Mouse (Mus musculus) kidney, adult 2 months (tissue): ENCODE results near the gene Prdx3. TPM values are rescaled to one million over a fixed set of nuclear protein-coding genes. Genes with fewer than 3 reads are reported as not detected.
A peak's percentile ranks its signal among the peaks of the same experiment; 100 is the strongest.

Experiments
- DNase-seq: peaks from one replicate; pipeline ENCODE4 v3.0.0; 2021
- H3K27ac ChIP-seq: fragments of 200-500 bp; 2 replicates; pipeline ENCODE4 v1.5.1; 2012; ENCODE audit warnings: low read depth, low read length, control low read depth, inconsistent platforms; ENCODE audit not compliant: insufficient read depth
- H3K27me3 ChIP-seq: fragments of 200-500 bp; replicated peaks from 2 replicates; pipeline ENCODE4 v1.6.1; 2012; ENCODE audit warnings: mild to moderate bottlenecking, moderate library complexity, low read length, inconsistent platforms; ENCODE audit not compliant: control insufficient read depth, insufficient read depth
- H3K36me3 ChIP-seq: fragments of 200-500 bp; 2 replicates; pipeline ENCODE4 v1.6.1; 2012; ENCODE audit warnings: mild to moderate bottlenecking, moderate library complexity, low read length, inconsistent platforms; ENCODE audit not compliant: control insufficient read depth, insufficient read depth
- H3K4me1 ChIP-seq: fragments of 200-500 bp; 2 replicates; pipeline ENCODE4 v1.6.1; 2011; ENCODE audit warnings: low read length; ENCODE audit not compliant: control insufficient read depth, insufficient read depth
- H3K4me3 ChIP-seq: fragments of 200-500 bp; 2 replicates; pipeline ENCODE4 v1.5.1; 2011; ENCODE audit warnings: mild to moderate bottlenecking, low read depth, low read length, control low read depth; ENCODE audit not compliant: insufficient read depth
- CTCF ChIP-seq: fragments of 200-500 bp; conservative IDR thresholded peaks from 2 replicates; pipeline ENCODE4 v1.5.1; 2011; ENCODE audit warnings: low read depth, mild to moderate bottlenecking, control low read depth, low read length, moderate library complexity, mixed read lengths; ENCODE audit not compliant: insufficient read depth, insufficient read length
- POLR2A ChIP-seq: fragments of 200-500 bp; IDR thresholded peaks from one replicate; pipeline ENCODE4 v1.6.1; 2011; ENCODE audit warnings: low read depth, low read length, control low read depth
- WGBS: fragments of 180-500 bp; shearing (Covaris S2); methylation state at CpG from one replicate; pipeline ENCODE4 v1.1.7; 2018; 5-methylcytosine and 5-hydroxymethylcytosine counted together
- polyA plus RNA-seq: library from polyadenylated mRNA; depleted of rRNA; stranded (reverse); fragments of >200 nt; gene quantifications from 2 replicates; pipeline ENCODE4 v1.2.3, GENCODE M21; 2012

Prdx3 gene
- polyA plus RNA-seq, 1 experiment, result 364 TPM

- no peak overlapping the region for H3K27ac ChIP-seq
- 100% methylated on average over 1 of the region's 1 CpGs for WGBS
- DNase-seq, result no peak
- H3K4me1 ChIP-seq, result no peaks in the 10 kb centered on the region
- no peaks in the 10 kb centered on the region for H3K36me3 ChIP-seq
- no peak overlapping the region for H3K4me3 ChIP-seq
- TF ChIP-seq POLR2A (no peak), CTCF (no peak)
- no peaks in the 10 kb centered on the region for H3K27me3 ChIP-seq
These were observed 29.6 kb upstream of the Prdx3 start for GRCm38 (mm10) chr19:60903971-60904370.

GRCm38 (mm10) chr19:60903139-60903538 lies 28.8 kb upstream of the Prdx3 start:
- Histone ChIP-seq H3K36me3 (no peaks in the 10 kb centered on the region), H3K27me3 (no peaks in the 10 kb centered on the region), H3K4me3 (no peak overlapping the region), H3K4me1 (no peaks in the 10 kb centered on the region), H3K27ac (no peak overlapping the region)
- 91% methylated on average over 1 of the region's 1 CpGs for WGBS
- no peak for DNase-seq
- no peak for TF ChIP-seq CTCF
- no peak for TF ChIP-seq POLR2A

- peak overlapping the region; percentile 76; the same call in 1 of the 2 replicates for H3K27ac ChIP-seq
- H3K36me3 ChIP-seq, result no peaks in the 10 kb centered on the region
- WGBS, result 38% methylated on average over 3 of the region's 3 CpGs
- TF ChIP-seq CTCF (no peak), POLR2A (no peak)
- H3K4me1 ChIP-seq, result peaks cover 3% of the 10 kb centered on the region; the same call in 1 of the 2 replicates
- DNase-seq, result no peak
- H3K27me3 ChIP-seq, result no peaks in the 10 kb centered on the region
- H3K4me3 ChIP-seq, result no peak overlapping the region
These were observed 21.0 kb upstream of the Prdx3 start for GRCm38 (mm10) chr19:60895251-60895880.

- no peak overlapping the region for H3K27ac ChIP-seq
- peaks cover 6% of the 10 kb centered on the region for H3K4me1 ChIP-seq
- 39% methylated on average over 1 of the region's 1 CpGs for WGBS
- no peak overlapping the region for H3K4me3 ChIP-seq
- DNase-seq, result peak; percentile 78
- H3K27me3 ChIP-seq, result no peaks in the 10 kb centered on the region
- TF ChIP-seq CTCF (peak; percentile 82), POLR2A (no peak)
- no peaks in the 10 kb centered on the region for H3K36me3 ChIP-seq
These were observed 17.7 kb upstream of the Prdx3 start for GRCm38 (mm10) chr19:60891934-60892547.

- Histone ChIP-seq H3K27ac (peak overlapping the region; percentile 32; the same call in 1 of the 2 replicates), H3K36me3 (no peaks in the 10 kb centered on the region), H3K4me1 (peaks cover 6% of the 10 kb centered on the region), H3K4me3 (no peak overlapping the region), H3K27me3 (no peaks in the 10 kb centered on the region)
- WGBS, result 12% methylated on average over 4 of the region's 5 CpGs
- TF ChIP-seq POLR2A (no peak), CTCF (no peak)
- peak; percentile 30 for DNase-seq
These were observed 16.7 kb upstream of the Prdx3 start for GRCm38 (mm10) chr19:60891123-60891470.

- Histone ChIP-seq H3K36me3 (no peaks in the 10 kb centered on the region), H3K4me1 (peaks cover 3% of the 10 kb centered on the region; the same call in 1 of the 2 replicates), H3K4me3 (peak overlapping the region; percentile 72), H3K27me3 (no peaks in the 10 kb centered on the region), H3K27ac (peak overlapping the region; percentile 32)
- no peak for TF ChIP-seq POLR2A
- no peak for TF ChIP-seq CTCF
- under 1% methylated on average over 41 of the region's 41 CpGs for WGBS
- no peak for DNase-seq
These were observed 16.2 kb upstream of the Prdx3 start for GRCm38 (mm10) chr19:60890391-60891122.
